Mouse (Mus musculus): ENCODE results near the gene Spag8. TPM values are rescaled to one million over a fixed set of nuclear protein-coding genes. Genes with fewer than 3 reads are reported as not detected.
A peak's percentile ranks its signal among the peaks of the same experiment; 100 is the strongest.

Gene Spag8
- total RNA-seq, 2 experiments from 2014 or later: 0.21 to 0.31 TPM

GRCm38 (mm10) chr4:43655656-43656338 is 2.4 kb upstream of the Spag8 start:
- intact Hi-C loops (cut with DNase I): loop anchor here (2.0 kb wide), 1 partner anchor 23 kb away; no protein-coding TSS in a partner anchor
- DNase-seq (ENCODE audit: low spot score): no peak

- intact Hi-C loops (cut with DNase I): no loop called here
- DNase-seq (ENCODE audit: low spot score): no peak
Observed at GRCm38 (mm10) chr4:43652726-43653125, 668 bp downstream of the Spag8 start.

GRCm38 (mm10) chr4:43649783-43650182 is 3.6 kb downstream of the Spag8 start:
- DNase-seq (ENCODE audit: low spot score): no peak
- intact Hi-C loops (cut with DNase I): no loop called here

- DNase-seq (ENCODE audit: low spot score): no peak
- intact Hi-C loops (cut with DNase I): no loop called here
Observed at GRCm38 (mm10) chr4:43640491-43640890, 12.9 kb downstream of the Spag8 start.

- DNase-seq (ENCODE audit: low spot score): no peak
- intact Hi-C loops (cut with DNase I): no loop called here
Observed at GRCm38 (mm10) chr4:43640076-43640475, 13.3 kb downstream of the Spag8 start.

GRCm38 (mm10) chr4:43636751-43637150 is 16.6 kb downstream of the Spag8 start:
- intact Hi-C loops (cut with DNase I): no loop called here
- DNase-seq (ENCODE audit: low spot score): no peak

- intact Hi-C loops (cut with DNase I): loop anchor here (5.0 kb wide), 1 partner anchor 57 kb away; the partner anchor contains the start of genes Gba2 and Rgp1
- no peak for DNase-seq (ENCODE audit: low spot score)
Observed at GRCm38 (mm10) chr4:43634621-43635374, 18.6 kb downstream of the Spag8 start.

- DNase-seq (ENCODE audit: low spot score): no peak
- intact Hi-C loops (cut with DNase I): loop anchor here (2.0 to 5.0 kb wide), 2 partner anchors 21 to 56 kb away; partner anchors contain the start of genes Gba2 and Rgp1
Observed at GRCm38 (mm10) chr4:43633736-43634135, 19.7 kb downstream of the Spag8 start.

GRCm38 (mm10) chr4:43633296-43633695 is 20.1 kb downstream of the Spag8 start:
- intact Hi-C loops (cut with DNase I): loop anchor here (2.0 to 5.0 kb wide), 2 partner anchors 22 to 56 kb away; partner anchors contain the start of genes Gba2 and Rgp1
- no peak for DNase-seq (ENCODE audit: low spot score)

GRCm38 (mm10) chr4:43631956-43632920 is 21.2 kb downstream of the Spag8 start:
- DNase-seq (ENCODE audit: low spot score): no peak
- intact Hi-C loops (cut with DNase I): loop anchor here (2.0 to 5.0 kb wide), 3 partner anchors 23 to 55 kb away; partner anchors contain the start of genes Gba2 and Rgp1

GRCm38 (mm10) chr4:43631046-43631955 is 22.1 kb downstream of the Spag8 start, which contains the start of gene Npr2:
Npr2 (plus strand) TSS chr4:43631935.
- DNase-seq (ENCODE audit: low spot score): peak; percentile 40
- intact Hi-C loops (cut with DNase I): loop anchor here (2.0 to 5.0 kb wide), 2 partner anchors 36 to 54 kb away; partner anchors contain the start of genes Gba2 and Rgp1

GRCm38 (mm10) chr4:43630671-43631045 is 22.7 kb downstream of the Spag8 start:
- intact Hi-C loops (cut with DNase I): loop anchor here (1.0 to 5.0 kb wide), 3 partner anchors 36 to 81 kb away; partner anchors contain the start of genes Gba2 and Rgp1
- DNase-seq (ENCODE audit: low spot score): no peak

- intact Hi-C loops (cut with DNase I): loop anchor here (1.0 to 5.0 kb wide), 3 partner anchors 37 to 81 kb away; partner anchors contain the start of genes Gba2 and Rgp1
- DNase-seq (ENCODE audit: low spot score): peak; percentile 62
Observed at GRCm38 (mm10) chr4:43630030-43630581, 23.3 kb downstream of the Spag8 start.

GRCm38 (mm10) chr4:43629106-43629817 is 24.1 kb downstream of the Spag8 start:
- DNase-seq (ENCODE audit: low spot score): no peak
- intact Hi-C loops (cut with DNase I): loop anchor here (5.0 kb wide), 1 partner anchor 233 kb away; no protein-coding TSS in a partner anchor

- no peak for DNase-seq (ENCODE audit: low spot score)
- intact Hi-C loops (cut with DNase I): no loop called here
Observed at GRCm38 (mm10) chr4:43620146-43620778, 33.1 kb downstream of the Spag8 start.

- intact Hi-C loops (cut with DNase I): no loop called here
Observed at GRCm38 (mm10) chr4:43613060-43613730, 40.2 kb downstream of the Spag8 start.

More at GRCm38 (mm10) chr4:43613060-43613730, 40.2 kb downstream of the Spag8 start:
- no peak for DNase-seq (ENCODE audit: low spot score)
